Mouse (Mus musculus): ENCODE measurements at regions not wholly inside any gene's neighbourhood (a gene's known extent, or its start where the extent isn't known, plus 50 kb on each side); places are given as distances from the start of the nearest gene placed in this dataset.

- WGBS: 91% methylated on average over 5 of the region's 5 CpGs
- Histone ChIP-seq H3K4me1 (no peaks in the 10 kb centered on the region), H3K27ac (no peak overlapping the region), H3K36me3 (no peaks in the 10 kb centered on the region), H3K4me3 (no peak overlapping the region), H3K9me3 (replicated peaks) (no peaks in the 10 kb centered on the region), H3K27me3 (peaks cover 4% of the 10 kb centered on the region; the same call in 1 of the 2 replicates), H3K4me2 (replicated peaks) (no peak overlapping the region), H3K9ac (no peak overlapping the region)
- no peak for ATAC-seq (ENCODE audit: low FRiP score)
Observed at GRCm38 (mm10) chr10:117480456-117480850, 100.6 kb upstream of the Cpsf6 start.

- Histone ChIP-seq H3K27me3 (peaks cover 4% of the 10 kb centered on the region; the same call in 1 of the 2 replicates), H3K9ac (no peak overlapping the region), H3K36me3 (no peaks in the 10 kb centered on the region), H3K4me2 (replicated peaks) (no peak overlapping the region), H3K4me1 (no peaks in the 10 kb centered on the region), H3K27ac (no peak overlapping the region), H3K4me3 (no peak overlapping the region), H3K9me3 (replicated peaks) (no peaks in the 10 kb centered on the region)
- 86% methylated on average over 12 of the region's 12 CpGs for WGBS
- ATAC-seq (ENCODE audit: low FRiP score): no peak
Observed at GRCm38 (mm10) chr10:117479721-117480455, 100.1 kb upstream of the Cpsf6 start.

- no peaks in the 10 kb centered on the region for H3K9me3 ChIP-seq (replicated peaks)
- H3K27ac ChIP-seq: no peak overlapping the region
- H3K36me3 ChIP-seq: no peaks in the 10 kb centered on the region
- peaks cover 4% of the 10 kb centered on the region; the same call in 1 of the 2 replicates for H3K27me3 ChIP-seq
- H3K4me1 ChIP-seq: no peaks in the 10 kb centered on the region
- H3K9ac ChIP-seq: no peak overlapping the region
- no peak for ATAC-seq (ENCODE audit: low FRiP score)
- 79% methylated on average over 4 of the region's 4 CpGs for WGBS
- H3K4me3 ChIP-seq: no peak overlapping the region
- H3K4me2 ChIP-seq (replicated peaks): no peak overlapping the region
Observed at GRCm38 (mm10) chr10:117478931-117479280, 99.1 kb upstream of the Cpsf6 start.

- no peak overlapping the region for H3K27ac ChIP-seq
- H3K4me1 ChIP-seq: no peaks in the 10 kb centered on the region
- ATAC-seq (ENCODE audit: low FRiP score): no peak; the same call in 1 of the 2 replicates
- H3K9me3 ChIP-seq (replicated peaks): no peaks in the 10 kb centered on the region
- no peak overlapping the region for H3K4me3 ChIP-seq
- peak overlapping the region; percentile 30 for H3K4me2 ChIP-seq (replicated peaks)
- 63% methylated on average over 23 of the region's 23 CpGs for WGBS
- H3K27me3 ChIP-seq: peaks cover 4% of the 10 kb centered on the region; the same call in 1 of the 2 replicates
- H3K36me3 ChIP-seq: no peaks in the 10 kb centered on the region
- H3K9ac ChIP-seq: no peak overlapping the region
Observed at GRCm38 (mm10) chr10:117478202-117478930, 98.6 kb upstream of the Cpsf6 start.

- WGBS: 82% methylated on average over 12 of the region's 12 CpGs
- H3K9ac ChIP-seq: no peak overlapping the region
- peak overlapping the region; percentile 30 for H3K4me2 ChIP-seq (replicated peaks)
- ATAC-seq (ENCODE audit: low FRiP score): no peak
- H3K27ac ChIP-seq: no peak overlapping the region
- peaks cover 4% of the 10 kb centered on the region; the same call in 1 of the 2 replicates for H3K27me3 ChIP-seq
- no peak overlapping the region for H3K4me3 ChIP-seq
- H3K9me3 ChIP-seq (replicated peaks): no peaks in the 10 kb centered on the region
- no peaks in the 10 kb centered on the region for H3K36me3 ChIP-seq
- H3K4me1 ChIP-seq: no peaks in the 10 kb centered on the region
Observed at GRCm38 (mm10) chr10:117477331-117478201, 97.8 kb upstream of the Cpsf6 start.

- Histone ChIP-seq H3K4me2 (replicated peaks) (no peak overlapping the region), H3K9me3 (replicated peaks) (no peaks in the 10 kb centered on the region), H3K27me3 (peaks cover 4% of the 10 kb centered on the region; the same call in 1 of the 2 replicates), H3K9ac (no peak overlapping the region), H3K4me3 (no peak overlapping the region), H3K27ac (no peak overlapping the region), H3K4me1 (no peaks in the 10 kb centered on the region), H3K36me3 (no peaks in the 10 kb centered on the region)
- no peak for ATAC-seq (ENCODE audit: low FRiP score)
- WGBS: 84% methylated on average over 13 of the region's 13 CpGs
Observed at GRCm38 (mm10) chr10:117475086-117475945, 95.5 kb upstream of the Cpsf6 start.

- H3K4me3 ChIP-seq: no peak overlapping the region
- WGBS: 86% methylated on average over 4 of the region's 4 CpGs
- no peak overlapping the region for H3K4me2 ChIP-seq (replicated peaks)
- H3K36me3 ChIP-seq: no peaks in the 10 kb centered on the region
- H3K27me3 ChIP-seq: peaks cover 4% of the 10 kb centered on the region; the same call in 1 of the 2 replicates
- H3K9me3 ChIP-seq (replicated peaks): no peaks in the 10 kb centered on the region
- H3K4me1 ChIP-seq: no peaks in the 10 kb centered on the region
- no peak for ATAC-seq (ENCODE audit: low FRiP score)
- H3K9ac ChIP-seq: no peak overlapping the region
- H3K27ac ChIP-seq: no peak overlapping the region
Observed at GRCm38 (mm10) chr10:117474351-117475085, 94.7 kb upstream of the Cpsf6 start.

- no peak overlapping the region for H3K4me3 ChIP-seq
- H3K9ac ChIP-seq: no peak overlapping the region
- WGBS: 93% methylated on average over 4 of the region's 4 CpGs
- no peaks in the 10 kb centered on the region for H3K4me1 ChIP-seq
- no peaks in the 10 kb centered on the region for H3K27me3 ChIP-seq
- no peak overlapping the region for H3K4me2 ChIP-seq (replicated peaks)
- H3K36me3 ChIP-seq: no peaks in the 10 kb centered on the region
- H3K9me3 ChIP-seq (replicated peaks): no peaks in the 10 kb centered on the region
- no peak for ATAC-seq (ENCODE audit: low FRiP score)
- no peak overlapping the region for H3K27ac ChIP-seq
Observed at GRCm38 (mm10) chr10:117473471-117473870, 93.7 kb upstream of the Cpsf6 start.

- Histone ChIP-seq H3K27ac (no peak overlapping the region), H3K9me3 (replicated peaks) (no peaks in the 10 kb centered on the region), H3K4me3 (no peak overlapping the region), H3K4me1 (no peaks in the 10 kb centered on the region), H3K36me3 (no peaks in the 10 kb centered on the region), H3K9ac (no peak overlapping the region), H3K27me3 (no peaks in the 10 kb centered on the region), H3K4me2 (replicated peaks) (no peak overlapping the region)
- no peak for ATAC-seq (ENCODE audit: low FRiP score)
- 85% methylated on average over 4 of the region's 4 CpGs for WGBS
Observed at GRCm38 (mm10) chr10:117472568-117472930, 92.7 kb upstream of the Cpsf6 start.

GRCm38 (mm10) chr10:117471818-117472567 is 92.2 kb upstream of the Cpsf6 start:
- H3K4me3 ChIP-seq: no peak overlapping the region
- no peak for ATAC-seq (ENCODE audit: low FRiP score)
- H3K27ac ChIP-seq: no peak overlapping the region
- WGBS: 69% methylated on average over 11 of the region's 11 CpGs
- H3K27me3 ChIP-seq: no peaks in the 10 kb centered on the region
- no peaks in the 10 kb centered on the region for H3K4me1 ChIP-seq
- H3K9ac ChIP-seq: no peak overlapping the region
- no peaks in the 10 kb centered on the region for H3K9me3 ChIP-seq (replicated peaks)
- H3K4me2 ChIP-seq (replicated peaks): no peak overlapping the region
- H3K36me3 ChIP-seq: no peaks in the 10 kb centered on the region

All from hindbrain, embryonic 12.5 days (tissue).